Mouse (Mus musculus) T-cell, adult 2 months (primary cell): Measurements from ENCODE around the gene Nck2.

Source experiments
- DNase-seq: peaks from one replicate; pipeline ENCODE4 v3.0.0; 2022; ENCODE audit warnings: low spot score

The Nck2 gene

DNA sequence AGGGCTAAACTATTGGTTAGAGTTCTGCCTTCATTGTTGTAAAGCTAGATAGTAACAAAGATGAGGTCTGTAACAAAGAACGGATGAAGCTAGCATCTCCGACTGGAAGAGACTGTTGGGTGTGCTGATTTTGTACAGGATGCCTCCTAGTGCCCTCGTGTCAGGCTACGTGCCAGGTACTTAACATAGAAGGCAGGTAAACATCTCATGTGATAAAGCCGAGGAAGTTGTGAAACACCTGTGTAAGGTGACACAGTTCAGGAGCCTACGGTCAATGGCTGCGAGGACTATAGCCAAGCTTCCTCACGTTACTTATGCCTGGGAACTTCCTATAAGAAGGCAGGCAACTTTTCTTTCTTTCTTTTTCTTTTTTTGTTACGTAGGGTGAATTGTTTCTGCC is at the start of gene Nck2:
Nck2 (plus strand) TSS at position 49 of the 400 bp plus-strand sequence.
- DNase-seq, result no peak

DNA sequence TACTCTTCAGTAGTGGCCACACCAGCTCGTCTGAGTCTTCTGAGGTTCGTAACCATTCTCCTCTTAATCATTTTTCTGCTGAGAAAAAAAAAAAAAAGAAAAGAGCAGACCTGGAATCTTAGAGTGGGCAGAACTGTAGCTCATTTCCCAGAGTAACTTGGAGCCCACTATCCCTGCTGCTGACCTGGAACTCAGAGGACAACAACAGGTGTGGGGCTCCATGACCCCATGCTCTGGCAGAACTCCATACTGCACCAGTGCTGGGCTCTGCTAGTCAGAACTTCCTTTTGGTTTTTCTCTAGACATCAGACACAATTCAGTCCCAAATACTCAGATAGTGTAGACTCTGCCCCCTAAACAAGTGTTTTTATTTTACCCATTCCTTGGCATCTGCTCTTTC is 49.3 kb upstream of the Nck2 start:
- no peak for DNase-seq

DNA sequence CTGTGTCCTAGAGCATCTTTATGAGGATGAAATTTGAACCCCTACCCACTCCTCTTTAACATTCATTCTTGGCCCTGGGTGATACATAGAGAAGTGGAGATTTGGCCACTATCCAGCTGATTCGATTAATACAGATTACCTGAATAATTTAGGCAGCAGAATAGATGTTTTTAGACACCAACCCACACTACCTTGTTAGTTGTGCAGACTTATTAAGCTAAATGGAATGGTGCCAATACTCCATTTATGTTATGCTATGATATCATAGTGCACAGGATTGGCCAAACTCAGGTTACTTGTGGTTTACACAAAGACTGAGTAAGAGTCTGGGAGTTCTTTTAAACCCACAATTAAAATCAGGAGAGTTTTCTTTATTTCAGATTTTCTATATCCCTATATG is 48.6 kb upstream of the Nck2 start:
- no peak for DNase-seq

DNA sequence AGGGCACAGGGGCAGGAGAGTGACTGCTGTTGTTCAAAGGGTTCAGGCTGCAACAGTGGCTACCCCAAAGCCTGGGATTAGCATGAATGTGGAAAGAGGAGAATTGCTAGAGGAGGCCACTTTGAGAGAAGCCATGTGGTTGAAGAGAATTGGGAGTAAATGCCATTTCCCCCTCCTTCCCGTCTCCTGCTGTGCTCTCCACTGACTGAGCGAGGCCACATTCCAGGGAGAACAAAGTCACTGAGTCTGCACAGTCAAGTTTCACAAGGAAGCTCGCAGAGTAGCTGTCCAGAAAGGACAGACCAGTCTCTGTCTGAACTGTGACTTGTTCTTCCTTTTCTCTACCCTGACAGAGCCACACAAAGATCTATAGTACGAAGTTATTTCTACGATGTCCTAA is 47.9 kb upstream of the Nck2 start:
- DNase-seq, result no peak

DNA sequence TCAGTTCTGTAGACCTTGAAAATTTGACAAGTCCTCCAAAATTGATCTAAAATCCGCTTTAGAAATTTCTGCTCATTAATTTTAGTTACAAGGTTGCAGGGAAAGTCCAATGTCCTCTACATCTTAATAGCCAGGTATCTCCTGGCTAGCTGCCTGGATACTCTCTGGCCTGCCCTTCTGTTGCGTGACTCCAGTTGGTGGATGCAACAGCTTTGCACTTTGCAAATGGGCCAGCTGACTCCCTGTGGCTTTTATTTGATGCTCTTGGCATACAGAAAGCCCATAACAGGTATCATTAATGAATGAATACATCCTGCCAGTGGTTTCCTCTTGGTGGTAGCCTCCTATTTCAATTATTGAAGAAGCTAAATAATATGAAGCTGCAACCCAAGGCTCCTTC is 47.3 kb upstream of the Nck2 start:
- no peak for DNase-seq

DNA sequence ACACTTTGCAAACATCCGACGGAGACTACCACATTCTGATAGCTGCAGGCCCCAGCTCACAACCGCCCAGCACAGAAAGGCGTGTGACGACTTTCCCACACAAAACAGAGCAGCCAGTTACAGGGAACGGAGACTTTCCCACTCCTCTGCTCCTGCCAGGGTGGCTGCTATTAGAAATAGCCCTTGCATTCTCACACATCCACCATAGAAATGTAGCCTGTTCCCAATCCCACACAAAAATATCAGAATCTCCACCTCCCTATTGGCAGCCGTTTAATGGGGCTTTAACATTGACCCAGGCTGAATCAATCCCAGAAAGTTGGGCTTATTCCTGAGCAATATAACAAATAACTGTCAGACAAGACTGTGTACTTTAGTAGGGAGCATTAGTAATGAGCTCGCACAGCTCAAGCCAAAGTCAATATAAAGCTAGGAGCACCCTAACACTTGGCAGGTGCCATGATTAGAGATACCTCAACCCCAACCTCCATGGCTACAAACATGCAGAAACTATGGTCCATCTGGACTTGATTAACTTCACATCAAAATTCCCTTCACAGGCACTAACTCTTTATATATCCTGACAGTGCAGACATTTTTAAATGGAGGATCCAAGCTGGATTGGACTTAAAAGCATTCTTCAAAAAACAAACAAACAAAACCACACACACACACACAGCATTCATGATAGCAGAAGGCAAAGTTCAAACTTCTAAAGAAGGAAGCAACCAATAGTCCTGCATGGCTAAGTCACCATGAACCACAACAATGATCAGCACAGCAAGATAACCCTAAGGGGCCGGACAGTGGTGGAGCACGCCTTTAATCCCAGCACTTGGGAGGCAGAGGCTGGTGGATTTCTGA is 45.4 kb upstream of the Nck2 start:
- DNase-seq, result no peak

DNA sequence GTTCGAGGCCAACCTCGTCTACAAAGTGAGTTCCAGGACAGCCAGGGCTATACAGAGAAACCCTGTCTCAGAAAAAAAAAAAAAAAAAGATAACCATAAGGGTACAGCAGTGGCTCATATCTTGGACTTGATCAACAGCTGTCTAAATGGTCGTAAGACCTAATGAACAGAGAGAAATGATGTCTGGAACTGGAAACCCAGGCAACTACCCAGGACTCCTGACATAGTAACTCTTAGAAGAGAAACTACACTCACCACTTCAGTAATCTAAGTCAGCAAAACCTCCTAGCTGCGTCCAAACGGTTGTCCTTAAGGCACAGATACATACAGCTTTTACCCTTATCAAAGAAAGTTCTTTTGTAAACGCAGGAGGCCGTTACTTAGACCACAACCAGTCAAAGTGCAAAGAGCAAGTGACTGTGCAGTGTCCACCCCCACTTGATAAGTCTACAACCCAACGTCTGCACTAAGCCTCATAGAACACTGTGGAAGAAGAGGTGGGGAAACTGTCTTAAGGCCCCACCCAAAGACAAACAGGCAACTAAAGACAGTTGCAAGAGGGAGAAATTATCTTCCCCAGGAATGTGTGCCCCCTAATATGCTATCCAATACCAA is 44.7 kb upstream of the Nck2 start:
- DNase-seq, result no peak

DNA sequence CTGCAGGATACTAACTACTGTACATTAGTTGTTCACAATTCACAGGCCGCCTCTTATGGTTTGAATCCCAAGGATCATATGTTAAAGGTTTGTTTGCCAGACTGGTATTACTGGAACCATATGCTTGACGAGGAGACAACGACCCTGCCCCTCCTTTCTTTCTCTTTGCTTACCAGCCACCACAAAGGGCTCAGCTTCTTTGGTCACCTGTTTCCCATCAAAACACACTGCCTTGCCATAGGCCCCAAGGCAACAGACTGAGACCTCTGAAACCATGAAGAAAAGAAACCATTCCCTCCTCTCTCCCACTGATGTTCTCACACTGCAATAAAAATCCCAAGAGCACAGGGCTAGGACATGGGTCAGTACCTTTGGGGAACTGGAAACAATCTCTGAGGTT is 43.7 kb upstream of the Nck2 start:
- no peak for DNase-seq

DNA sequence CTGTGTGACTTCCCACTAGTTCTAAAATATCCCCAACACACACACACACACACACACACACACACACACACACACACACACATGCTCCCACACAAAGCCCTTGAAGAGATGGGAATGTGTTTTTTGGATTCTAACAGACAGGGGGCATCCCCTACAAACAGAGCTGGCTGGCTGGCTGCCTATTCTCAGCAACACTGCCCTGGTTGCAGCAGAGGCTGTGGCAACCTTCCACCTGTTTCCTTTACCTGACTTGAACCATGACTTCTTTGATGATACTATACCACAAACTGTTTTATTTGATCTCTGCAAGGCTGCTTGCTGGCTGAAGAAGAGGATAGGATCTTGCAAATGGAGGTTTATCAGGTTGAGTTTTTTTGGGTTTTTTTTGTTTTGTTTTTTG is 41.0 kb upstream of the Nck2 start:
- peak; percentile 78 for DNase-seq

DNA sequence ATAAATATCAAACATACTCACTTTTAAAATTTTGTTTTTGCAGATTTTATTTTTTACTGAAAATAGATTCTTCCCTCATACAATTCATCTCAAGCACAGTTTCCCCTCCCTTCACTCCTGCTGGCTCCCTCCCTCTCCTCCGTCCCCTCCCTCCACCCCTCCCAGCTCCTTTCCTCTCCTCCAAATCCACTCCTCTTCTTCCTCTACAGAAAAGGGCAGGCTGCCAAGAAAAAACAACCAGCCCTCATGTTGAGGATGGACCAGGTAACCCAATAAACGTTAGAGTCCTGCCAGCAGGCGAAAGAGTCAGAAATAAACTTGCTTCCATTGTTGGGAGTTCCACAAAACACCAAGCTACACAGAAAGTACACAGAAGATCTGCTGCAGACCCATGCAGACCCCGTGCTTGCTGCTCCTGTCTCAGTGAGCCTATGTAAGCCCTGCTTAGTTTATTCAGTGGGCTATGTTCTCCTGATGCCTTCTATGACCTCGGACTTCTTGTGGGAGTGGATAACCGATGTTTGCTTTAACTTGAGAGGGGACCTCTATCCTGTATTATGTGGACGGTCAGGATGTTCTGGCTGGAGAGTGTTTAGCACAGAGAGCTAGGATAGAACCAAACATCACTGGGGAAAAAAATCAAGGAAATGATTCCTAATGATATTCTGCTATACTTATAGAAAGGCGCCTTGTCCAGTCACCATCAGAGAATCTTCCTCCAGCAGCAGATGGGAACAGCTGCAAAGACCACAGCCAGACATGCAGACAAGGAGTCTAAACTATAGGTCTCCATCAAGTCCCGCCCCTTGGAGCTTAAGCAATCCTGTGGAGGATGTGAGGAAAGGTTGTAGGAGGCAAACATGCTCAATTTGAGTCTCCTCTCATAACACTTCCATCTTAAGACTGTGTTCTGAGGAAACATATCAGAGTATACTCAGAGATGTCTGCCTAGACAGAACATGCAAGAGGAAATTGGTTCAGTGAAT is 39.4 kb upstream of the Nck2 start:
- no peak for DNase-seq

DNA sequence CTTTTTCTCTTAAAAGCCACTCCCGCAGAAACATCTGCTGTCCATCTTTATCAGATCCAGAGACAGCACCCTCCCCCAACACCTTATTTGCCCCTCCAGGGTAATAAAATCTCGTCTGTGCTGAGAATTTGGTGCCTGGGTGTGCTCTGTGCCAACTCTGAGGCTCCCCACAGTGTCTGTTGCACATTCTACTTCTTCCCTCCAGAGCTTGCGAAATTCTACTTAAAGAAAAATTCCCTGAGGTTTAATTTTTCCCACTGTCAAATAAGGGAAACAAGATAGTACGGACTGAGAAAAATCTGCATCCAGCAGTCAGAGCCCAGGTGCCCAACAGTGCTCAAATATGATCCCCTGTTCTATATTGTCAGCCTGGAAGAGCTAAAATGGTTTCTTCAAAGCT is 35.4 kb upstream of the Nck2 start:
- DNase-seq, result no peak

DNA sequence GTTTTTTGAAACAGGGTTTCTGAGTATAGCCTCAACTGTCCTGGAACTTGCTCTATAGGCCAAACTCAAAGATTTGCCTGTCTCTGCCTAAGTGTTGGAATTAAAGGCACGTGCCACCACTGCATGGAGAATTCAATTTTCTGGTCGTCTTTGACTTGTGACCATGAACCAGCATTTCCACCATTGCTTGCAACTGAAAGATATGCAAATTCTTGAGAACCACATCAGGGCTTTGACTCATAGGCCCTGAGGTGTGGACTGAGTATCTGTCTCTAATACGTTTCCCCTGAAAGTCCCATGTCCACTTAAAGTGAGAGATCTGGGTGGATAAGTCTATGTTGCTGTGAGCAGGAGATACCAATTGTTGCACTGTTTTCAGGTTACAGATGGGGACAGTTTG is 31.6 kb upstream of the Nck2 start:
- DNase-seq, result no peak

DNA sequence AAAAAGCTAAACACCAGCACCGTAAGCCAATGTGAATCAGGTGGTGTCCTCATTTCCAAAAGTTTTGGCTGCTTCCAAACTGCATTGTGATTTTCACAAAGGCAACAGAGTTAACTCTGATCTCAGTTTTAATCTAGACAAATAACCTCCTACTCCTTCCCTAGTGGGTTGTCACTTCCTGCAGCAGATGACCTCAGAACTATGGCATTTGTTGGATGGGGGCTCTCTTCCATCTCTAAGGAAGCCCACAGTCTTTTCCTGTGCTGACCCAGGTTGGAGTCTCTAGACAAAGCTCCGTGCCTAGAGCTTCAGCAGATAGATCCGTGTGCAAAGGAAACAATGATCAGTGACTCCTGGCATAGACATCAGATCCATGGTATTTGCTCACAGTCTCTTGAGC is 31.1 kb upstream of the Nck2 start:
- no peak for DNase-seq

DNA sequence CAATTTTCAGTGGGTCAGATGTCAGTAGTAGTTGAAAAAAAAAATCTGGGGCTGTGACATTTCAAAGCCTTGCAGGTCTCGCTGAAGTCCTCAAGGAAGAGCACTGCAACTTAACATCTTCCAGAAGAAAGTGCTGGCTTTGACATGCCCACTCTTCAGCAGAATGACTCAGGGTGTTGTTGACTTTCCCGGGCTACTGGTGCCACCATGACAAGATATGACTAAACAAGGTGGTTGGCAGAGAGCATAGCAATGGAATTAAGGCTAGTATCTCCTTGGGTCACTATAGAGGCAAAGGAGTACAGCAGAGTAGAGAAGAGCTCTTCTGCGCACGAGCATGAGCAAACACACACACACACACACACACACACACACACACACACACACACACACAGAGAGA is 30.6 kb upstream of the Nck2 start:
- DNase-seq, result no peak

DNA sequence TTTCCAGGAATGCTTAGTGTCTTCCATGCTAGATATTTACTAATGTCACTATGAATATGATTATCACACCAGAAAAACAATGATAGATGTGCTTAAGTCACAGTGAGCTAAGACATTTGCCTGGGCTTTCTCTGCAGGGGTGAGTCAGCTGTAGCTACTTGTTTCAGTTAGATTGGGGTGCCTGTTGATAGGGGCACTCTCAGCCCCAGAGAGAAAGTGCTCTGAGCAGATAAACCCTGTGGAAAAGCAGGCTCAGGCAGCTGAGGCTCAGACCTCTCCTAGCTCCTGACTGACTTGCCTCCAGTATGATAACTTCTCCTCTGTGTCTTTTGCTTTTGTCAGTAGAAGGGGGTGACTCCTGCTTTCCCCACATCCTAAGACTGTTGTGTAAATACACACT is 30.2 kb upstream of the Nck2 start:
- no peak for DNase-seq

DNA sequence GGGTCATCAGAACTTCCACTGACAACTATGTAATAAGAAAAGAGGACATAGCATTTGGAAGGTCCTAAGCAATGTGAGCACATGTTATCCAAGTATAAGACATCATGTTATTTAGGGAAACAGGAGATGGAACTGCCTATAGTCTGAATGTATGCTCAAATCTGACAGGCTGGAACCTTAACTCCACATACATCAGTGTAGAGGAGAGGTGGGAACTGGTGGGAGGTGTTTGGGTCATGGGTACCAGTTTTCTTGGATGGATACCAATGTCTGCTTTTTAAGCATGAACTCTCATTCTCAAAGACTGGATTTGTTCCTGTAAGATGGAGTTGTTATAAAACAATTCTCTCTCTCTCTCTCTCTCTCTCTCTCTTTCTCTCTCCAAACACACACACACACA is 29.4 kb upstream of the Nck2 start:
- DNase-seq, result no peak

DNA sequence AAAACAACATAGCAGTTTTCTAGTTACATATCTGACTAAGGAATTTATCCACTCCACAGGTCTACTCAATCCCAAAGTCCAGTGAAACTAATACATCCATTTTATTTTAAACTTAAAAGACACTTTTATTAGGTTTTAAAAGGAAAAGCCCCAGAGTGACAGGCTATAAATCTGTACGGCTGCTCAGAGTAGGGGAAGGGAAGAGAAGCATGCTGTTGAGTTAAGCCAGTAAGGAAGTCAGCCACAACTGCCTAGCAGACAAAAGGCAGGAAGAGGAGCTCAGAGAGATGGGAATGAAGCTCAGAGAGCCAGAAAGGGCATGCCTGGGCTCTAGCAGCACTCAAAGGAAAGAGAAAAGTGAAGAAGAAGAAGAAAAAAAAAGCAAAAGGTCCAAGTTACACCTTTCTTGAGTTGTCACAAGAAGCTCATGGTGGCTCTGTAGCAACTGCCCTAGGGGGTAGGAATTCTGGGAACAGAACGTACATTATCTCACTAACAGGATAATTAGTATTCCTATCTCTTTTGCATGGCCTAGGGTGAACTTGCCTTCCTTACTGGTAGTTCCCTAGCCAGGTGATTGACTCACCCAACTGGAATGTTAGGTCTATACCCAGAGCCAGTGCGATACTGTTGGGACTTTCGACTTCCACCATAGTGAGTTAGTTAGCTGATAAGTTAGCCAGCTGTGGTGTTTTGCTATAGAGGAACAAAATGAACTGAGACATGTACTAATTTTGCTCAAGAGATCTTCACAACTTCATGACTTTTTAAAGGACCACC is 21.2 kb upstream of the Nck2 start:
- DNase-seq, result no peak

DNA sequence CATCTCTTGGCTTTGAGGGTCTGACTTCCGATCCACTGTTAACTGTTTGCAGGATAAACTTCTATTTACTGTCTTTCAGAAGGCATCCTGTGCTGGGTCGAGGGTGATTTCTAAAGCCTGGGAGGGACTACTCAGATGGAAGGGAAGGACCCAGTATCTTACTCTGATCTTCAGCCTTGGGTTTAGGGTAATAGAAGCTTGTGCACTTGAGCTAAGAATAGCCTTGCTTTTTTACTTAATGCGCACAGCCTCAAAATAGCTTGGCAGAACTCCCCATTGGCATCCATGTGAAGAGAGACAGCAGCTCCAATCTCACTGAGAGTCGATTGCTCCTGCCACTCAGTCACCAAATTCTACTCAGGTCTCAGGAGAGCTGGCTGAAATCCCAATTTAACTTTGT is 17.9 kb upstream of the Nck2 start:
- DNase-seq, result no peak

DNA sequence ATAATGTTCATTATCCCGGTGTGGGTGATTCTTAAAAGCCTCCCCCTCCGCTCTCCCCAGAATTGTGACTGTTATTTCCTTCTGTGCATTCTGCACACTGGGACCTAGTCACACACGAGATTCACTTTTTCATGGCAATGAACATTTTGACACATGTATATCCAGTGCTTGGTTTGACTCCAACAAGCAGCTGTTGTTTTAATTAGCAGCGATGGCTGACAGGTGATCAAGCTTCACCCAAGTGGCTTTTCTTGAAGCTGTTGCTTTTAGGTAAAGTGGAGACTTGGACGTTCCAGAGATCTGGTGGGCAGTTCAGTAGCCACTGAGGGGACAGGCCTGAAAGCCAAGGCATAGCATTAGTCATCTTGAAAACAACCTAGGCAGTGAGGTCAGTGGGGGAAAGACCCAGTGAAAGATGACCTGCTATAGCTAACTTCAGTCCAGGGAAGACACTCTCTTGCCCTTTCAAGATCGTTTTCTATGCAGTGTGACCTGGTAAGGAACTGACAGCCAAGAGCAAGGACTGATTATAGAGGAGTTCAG is 17.3 kb upstream of the Nck2 start:
- DNase-seq, result no peak

DNA sequence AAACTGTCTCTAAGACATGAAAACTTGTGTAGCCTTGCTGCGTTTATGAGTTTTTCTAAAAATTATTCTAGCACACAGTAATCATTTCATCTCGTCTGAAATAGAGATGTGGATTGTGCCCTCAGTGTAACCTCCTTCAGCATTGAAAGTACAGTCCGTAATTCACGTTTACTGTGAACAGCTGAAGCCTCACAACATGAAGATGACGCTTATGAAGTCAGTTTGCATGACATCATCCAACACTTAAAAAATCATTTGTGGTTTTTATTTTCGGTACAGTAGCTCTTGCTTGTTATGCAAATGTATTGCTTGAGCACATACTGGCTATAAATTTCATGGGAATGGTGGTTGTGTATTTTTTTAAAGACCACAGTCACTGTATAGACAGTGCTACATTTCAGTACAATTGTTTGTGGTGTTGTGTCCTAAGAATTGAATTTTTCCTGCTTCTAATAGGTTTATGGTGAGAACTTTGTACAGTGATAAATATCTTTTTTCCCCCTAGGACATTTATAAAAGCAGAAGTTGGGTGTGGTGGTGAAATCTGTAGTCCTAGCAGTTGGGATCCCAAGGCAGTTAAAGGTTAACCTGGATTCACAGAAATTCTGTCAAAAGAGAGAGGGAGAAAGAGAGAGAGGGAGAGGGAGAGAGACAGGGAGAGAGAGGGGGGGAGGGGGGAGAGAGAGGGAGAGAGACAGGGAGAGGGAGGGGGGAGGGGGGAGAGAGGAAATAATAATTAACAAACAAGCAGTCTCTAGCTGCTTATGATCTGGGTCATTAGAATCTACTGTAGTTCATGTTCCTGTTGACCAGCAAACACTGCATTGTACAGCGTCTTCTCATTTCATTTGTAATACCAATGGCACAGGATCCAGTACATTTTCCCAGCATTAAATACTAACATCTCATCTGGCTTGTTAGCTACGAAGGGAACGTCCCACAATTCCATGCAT is 14.2 kb upstream of the Nck2 start:
- DNase-seq, result no peak
